Mouse (Mus musculus) forelimb bud, embryonic 11.5 days (tissue): Measurements from ENCODE around the gene Tk1.
A peak's percentile ranks its signal among the peaks of the same experiment; 100 is the strongest.
"Not testable (repeated sequence)": the region's sequence is repeated elsewhere in the genome, so short reads cannot be mapped to it uniquely, and the experiment has no call there.

ENCODE experiments used
- DNase-seq: peaks from one replicate; pipeline ENCODE4 v3.0.0-alpha.2; 2012; ENCODE audit warnings: low read depth, low spot score

Tk1 gene

DNA sequence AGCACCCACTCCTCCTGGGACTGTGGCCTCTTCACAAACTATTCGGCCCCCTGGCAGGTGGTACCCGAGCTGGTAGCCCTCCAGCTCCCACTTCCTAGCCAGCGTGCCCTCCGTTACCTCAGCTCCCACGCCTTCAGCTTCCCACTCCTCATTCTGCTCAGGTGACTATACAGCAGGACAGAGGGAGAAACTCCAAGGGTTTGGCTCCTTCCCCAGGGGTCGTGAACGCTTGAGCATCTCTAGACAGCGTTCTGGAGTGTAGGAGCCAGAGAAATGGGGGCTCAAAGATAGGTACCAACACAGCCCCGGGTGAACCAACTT, 34.5 kb downstream of the Tk1 start:
- no peak for DNase-seq

DNA sequence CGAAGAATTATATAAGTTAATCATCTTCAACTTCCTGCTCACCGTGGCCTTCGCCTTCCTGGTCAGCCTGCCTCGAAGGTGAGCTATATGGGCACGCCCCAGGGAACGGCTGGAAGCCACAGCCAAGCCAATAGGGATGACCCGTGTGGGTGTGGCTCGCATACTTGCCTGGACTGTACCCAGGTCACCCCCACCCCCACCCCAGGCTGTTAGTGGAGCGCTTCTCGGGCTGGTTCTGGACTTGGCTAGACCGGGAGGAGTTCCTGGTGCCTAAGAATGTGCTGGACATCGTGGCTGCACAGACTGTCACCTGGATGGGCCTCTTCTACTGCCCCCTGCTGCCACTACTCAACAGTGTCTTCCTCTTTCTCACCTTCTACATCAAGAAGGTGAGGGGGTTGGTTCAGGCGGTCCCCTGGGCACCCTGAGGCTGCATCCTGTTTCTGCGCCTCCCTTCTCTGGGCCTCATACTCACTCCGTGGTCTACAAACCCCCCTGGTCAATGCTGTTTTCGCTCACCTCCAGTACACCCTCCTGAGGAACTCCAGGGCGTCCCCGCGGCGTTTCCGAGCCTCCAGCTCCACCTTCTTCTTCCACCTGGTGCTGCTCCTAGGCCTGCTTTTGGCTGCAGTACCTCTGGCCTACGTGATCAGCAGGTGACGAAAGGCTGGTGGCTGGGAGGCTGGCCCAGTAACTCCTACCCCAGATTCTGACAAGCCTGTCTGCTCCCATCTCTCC, 35.0 kb downstream of the Tk1 start:
- no peak for DNase-seq

DNA sequence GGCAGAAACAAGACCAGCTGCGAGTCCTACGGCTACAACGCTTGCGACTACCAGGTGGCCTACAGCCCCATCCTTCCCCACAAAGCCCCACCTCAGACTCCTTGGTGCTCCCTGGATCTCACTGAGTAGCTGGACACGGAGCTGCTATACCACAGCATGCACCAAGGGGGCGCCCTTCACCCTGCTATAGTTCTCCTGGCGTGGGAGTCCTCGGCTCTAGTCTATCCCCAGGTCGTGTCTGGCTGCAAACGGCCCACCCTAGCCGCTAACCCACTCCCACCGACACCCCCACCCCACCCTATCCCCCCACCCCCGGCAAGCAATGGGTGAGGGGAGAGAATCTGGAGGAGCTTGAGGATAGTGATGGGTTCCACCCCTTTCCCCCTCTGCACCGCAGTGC, 35.6 kb downstream of the Tk1 start:
- DNase-seq: peak; percentile 61

GRCm38 (mm10) chr11:117788481-117788880, 37.4 kb downstream of the Tk1 start:
- DNase-seq: not testable (repeated sequence)

DNA sequence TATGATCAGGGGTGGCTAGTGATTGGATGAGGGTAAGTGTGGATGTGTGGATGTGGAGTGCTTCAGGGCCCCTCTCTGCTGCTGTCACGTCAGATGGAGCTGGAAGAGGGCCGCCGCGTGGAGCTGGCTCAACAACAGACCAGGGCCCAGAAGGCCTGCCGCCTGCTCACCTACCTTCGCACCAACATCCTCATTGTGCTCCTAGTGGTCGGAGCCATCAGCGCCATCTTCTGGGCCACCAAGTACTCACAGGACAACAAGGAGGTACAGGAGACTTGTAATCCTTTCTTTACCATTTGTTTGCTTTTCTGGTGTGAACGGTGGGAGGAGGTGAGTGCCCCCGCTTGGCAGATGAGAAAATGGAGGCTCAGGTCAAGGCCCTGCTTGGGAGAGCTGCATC, 39.6 kb downstream of the Tk1 start:
- DNase-seq: no peak

DNA sequence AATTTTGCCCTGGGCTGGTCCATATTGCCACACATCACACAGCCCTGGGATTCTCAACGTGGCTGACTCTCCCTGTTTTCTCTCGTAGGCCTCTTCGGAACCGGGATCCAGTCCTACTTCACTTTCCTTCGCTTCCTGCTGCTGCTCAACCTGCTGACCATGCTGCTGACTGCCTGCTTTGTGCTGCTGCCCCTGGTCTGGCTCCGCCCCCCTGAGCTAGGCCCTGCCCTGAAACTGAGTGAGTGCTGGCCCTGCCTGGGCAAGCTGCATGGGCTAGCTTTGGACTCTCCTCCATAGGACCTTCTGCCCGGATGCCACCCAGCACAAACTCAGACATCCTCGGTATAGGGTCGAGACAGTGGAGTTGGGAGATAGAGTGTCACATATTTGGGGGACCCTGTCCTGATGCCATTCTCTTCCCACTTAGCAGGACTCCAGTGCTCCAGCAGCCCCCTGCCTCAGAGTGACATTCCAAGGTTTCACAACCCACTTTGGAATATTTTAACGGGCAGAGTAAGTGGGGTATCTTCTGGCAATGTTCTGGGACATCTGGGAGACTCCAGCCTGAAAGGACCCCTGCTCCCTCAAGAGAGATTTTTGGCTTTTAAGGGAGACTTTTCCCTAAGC, 42.1 kb downstream of the Tk1 start:
- DNase-seq: peak; percentile 19

- peak; percentile 50 for DNase-seq
Measured at GRCm38 (mm10) chr11:117783089-117783488, 42.8 kb downstream of the Tk1 start.

GRCm38 (mm10) chr11:117782705-117783034, 43.2 kb downstream of the Tk1 start:
- DNase-seq: no peak

DNA sequence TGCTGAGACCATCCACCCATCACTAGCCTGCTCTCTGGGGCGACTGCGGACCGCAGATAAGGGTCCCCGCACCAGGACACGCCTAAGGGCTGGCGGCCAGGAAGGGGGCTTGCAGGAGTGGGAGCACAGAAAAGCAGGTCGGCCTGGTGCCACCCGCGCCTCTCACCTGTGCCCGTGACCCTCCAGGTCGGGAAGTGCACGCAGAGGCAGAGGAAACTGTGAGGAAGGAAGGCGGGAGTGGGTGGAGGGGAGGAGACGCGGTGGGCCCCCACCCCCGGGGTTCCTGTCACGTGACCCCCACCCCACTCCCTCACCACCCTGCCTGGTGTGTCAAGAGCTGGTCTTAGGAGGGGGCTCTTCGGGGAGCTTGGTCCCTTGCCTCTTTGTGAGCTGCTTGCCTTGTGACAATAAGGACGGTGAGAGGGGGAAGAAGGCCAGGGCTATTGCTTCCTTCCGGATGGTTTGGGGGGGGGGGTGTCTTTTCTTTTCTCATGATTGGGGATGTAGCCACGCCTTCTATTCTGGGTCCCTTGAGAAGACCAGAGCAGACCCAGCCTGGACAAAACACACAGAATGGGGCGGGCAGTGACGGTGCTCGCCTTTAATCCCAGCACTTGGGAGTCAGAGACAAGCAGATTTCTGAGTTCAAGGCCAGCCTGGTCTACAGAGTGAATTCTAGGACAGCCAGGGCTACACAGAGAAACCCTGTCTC, 43.7 kb downstream of the Tk1 start, which contains the start of the genes Tmc8 and Tmc6:
Gene Tmc8 (plus strand): TSS at position 84 of the 712 bp plus-strand sequence.
Gene Tmc6 (minus strand): TSS at position 206 of the 712 bp plus-strand sequence.
- DNase-seq: no peak

DNA sequence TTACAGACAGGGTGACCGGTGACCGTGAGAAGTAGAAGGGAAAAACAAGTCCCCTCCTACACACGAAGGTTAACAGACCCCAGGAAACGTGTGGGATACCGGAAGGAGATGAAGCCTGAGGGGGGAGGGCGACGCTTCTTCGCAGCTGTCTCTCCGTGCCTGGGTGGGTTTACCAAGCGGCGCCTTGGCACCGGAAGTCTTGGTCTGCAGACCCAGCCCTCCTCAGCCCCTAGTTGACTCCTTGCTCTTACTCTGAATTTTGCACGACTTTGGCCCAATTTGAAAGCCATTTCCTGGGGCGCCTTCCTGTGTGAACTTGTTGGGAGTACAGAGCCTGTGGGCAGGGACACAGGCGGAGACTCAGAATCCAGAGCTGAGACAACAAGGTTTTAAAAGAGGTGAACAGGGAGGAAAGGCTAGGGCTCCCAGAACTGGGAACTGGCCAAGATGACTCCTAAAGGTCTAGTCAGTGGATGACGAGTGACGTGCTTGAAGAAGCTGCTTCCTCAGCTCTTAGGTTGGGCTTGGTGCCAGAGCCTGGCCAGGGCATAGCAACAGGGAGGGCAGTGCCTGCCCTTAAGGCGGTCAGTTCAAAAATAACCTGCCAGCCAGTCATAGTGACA, 44.6 kb downstream of the Tk1 start:
- no peak for DNase-seq

- DNase-seq: peak; percentile 88
Measured at GRCm38 (mm10) chr11:117780582-117781111, 45.2 kb downstream of the Tk1 start.

DNA sequence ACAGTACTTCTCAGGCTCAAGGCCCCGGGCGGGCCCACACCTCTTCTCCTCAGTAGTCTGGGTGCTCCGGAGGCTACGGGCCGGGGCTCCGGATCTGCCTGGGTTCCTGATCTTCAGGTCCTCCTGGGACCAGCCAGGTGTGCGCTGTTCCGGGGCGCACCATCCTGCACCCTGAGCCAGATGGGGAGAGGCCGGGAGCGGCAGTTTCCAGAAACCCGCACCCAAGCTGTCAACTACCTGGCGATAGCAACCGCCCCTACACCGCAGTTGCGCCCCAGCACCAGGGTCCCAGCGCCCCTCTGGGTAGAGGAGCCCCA, 45.7 kb downstream of the Tk1 start:
- DNase-seq: no peak

- peak; percentile 60 for DNase-seq
Measured at GRCm38 (mm10) chr11:117779434-117780198, 46.3 kb downstream of the Tk1 start.

GRCm38 (mm10) chr11:117778851-117779433, 47.0 kb downstream of the Tk1 start:
- DNase-seq: no peak

DNA sequence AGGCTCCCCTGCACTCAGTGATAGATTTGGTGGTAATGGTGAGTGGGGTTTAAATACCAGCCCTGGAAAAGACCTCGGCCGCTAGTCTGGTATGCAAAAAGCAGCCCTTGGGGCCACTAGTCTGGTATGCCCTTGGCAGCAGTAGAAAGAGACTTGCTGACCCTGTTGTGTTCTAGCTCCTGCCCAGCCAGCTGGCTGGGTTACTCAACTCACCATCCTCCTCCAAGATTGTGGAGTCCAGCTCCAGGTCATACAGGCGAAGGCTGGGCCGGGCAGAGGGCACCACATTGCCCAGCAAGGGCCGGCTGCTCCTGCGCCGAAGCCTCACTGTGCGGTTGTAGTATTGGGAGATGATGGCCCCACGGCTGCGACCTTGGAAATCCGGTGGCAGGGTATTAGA, 47.9 kb downstream of the Tk1 start:
- DNase-seq: no peak

DNA sequence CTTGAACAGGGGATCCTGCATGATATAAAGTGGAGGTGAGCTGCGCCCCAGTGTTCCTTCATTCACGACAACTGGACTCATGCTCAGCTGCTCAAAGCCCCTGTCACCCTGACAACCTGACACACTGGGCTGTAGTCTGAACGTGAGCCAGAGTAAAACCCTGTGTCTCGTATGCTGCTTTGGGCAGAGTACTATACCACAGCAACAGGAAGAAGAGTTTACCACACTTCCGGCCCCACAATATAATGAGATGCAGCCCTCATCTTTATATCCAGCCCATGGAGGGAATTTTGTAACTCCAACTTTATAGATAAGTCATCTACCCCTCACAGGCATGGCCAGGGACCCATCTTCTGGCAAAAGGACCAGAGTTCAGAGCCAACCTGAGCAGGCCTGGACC, 48.8 kb downstream of the Tk1 start:
- DNase-seq: no peak

DNA sequence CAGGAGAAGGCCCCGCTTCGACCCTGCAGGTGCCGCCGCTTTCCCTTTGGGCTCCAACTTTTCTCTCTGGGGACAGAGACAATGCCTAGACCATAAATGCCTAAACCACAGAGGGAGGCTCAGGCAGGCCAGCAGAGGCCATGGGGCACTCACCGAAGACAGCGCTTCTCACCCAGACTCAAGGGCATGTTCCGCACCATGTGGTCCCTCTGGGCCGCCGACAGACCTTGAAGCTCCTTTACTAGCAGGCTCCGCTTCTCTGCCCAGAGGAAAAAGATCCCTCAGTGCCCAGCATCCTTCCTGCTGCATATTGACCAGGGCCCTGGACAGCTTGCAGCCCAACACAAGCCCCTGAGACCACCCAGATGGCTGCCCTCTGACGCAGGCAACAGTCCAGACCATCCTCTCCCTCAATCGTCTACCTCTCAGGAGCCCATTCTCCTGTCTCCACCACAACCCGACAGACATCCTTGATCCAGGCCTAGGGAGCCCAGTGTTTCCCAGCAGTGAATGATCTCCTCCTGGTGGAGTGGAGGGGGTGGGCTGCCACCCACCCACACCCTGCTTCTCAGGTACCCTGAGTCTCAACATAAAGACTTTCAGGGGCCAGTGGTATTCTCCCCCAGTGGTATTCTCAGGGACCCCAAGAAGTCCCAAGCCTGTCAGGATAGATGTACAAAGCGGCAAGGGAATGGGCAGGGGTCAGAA, 49.7 kb downstream of the Tk1 start:
- no peak for DNase-seq

DNA sequence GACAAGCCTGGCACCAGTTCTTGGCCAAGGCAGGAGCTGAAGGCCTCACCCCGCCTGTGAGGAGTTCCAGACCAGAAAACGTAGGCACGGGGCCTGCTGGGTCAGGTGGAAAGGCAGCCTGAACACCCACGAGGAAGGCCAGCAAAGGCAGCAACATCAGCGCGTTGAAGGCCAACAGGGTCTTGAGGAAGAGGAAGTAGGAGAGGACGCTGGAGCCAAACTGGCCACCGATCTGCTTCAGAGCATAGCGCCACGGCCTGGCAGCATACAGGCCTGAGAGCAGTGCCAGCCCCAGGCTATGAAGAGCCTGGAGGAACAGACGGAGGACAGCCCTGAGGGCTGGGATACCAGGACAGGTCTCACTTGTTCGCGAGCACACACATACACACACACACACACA, 50.4 kb downstream of the Tk1 start:
- DNase-seq: no peak

DNA sequence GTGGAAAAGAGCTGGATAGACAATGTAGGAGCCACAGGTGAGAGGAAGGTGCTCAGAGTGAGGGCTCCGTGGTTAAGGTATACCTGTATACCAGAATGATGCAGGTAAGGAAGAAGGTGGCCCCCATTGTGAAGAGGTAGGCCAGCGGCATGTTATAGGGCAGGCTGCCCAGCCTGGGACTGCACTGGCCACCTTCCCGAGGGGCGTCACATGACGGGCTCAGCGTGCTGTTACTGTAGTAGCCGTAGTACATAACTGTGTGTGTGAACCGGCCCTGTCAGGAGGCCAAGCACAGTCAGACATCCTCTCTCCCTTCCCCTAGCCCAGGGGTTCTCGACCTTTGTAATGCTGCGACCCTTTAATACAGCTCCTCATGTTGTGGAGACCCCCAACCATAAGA, 51.0 kb downstream of the Tk1 start:
- DNase-seq: no peak

DNA sequence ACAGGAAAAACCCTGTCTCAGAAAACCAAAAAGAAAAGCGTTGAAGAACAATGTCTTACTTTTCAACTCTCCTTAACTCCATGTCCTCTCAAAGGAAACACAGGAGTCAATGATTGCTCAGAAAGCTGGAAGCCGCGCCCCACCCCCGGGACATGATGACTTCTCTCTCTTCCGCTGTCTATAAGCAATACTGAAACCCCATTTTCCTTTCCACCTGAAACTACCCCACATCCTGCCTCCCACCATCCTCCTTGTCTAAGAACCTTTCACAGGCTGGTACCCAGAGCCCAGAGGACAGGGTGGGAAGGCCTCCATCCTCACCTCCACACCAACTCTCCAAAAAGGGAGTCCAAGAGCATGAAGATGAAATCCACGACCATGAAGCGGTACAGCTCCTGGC, 53.5 kb downstream of the Tk1 start:
- no peak for DNase-seq

- DNase-seq: no peak
Measured at GRCm38 (mm10) chr11:117770407-117770806, 55.5 kb downstream of the Tk1 start.
